Mouse (Mus musculus) heart, postnatal 4 days (tissue): ENCODE data around the gene Crim1. TPM values are rescaled to one million over a fixed set of nuclear protein-coding genes. Genes with fewer than 3 reads are reported as not detected.

Experiments
- DNase-seq: peaks from one replicate; pipeline ENCODE4 v3.0.0; 2021
- total RNA-seq, 2 experiments: library from RNA; stranded (reverse); gene quantifications; 2 replicates each; pipeline ENCODE4 v1.2.3; 2021

Crim1 gene
- total RNA-seq, 2 experiments from 2014 or later = 40.1 to 42.1 TPM

DNA sequence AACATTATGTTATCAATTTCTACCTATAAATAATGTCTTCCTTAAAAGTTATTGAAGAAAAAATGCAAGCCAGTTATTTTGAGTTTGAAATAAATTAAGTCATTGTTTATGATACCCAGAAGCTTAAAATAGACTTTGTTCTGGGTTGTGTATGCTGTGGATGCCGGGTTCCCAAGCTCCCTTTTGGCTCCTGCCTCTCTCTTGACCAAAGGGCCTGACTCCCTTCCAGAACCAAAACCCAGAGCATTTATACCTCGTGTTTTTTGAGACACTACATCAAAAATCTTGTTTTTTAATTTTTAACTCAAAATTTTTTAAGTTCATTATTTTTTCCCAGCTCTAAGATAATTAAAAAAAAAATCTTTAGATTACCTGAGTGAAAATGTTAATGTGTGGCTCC is 87.3 kb downstream of the Crim1 start:
- DNase-seq = no peak

- no peak for DNase-seq
Measured at GRCm38 (mm10) chr17:78290153-78290876, 90.3 kb downstream of the Crim1 start.

GRCm38 (mm10) chr17:78291030-78291429 is 91.0 kb downstream of the Crim1 start:
- no peak for DNase-seq

- no peak for DNase-seq
Measured at GRCm38 (mm10) chr17:78292301-78292700, 92.3 kb downstream of the Crim1 start.

DNA sequence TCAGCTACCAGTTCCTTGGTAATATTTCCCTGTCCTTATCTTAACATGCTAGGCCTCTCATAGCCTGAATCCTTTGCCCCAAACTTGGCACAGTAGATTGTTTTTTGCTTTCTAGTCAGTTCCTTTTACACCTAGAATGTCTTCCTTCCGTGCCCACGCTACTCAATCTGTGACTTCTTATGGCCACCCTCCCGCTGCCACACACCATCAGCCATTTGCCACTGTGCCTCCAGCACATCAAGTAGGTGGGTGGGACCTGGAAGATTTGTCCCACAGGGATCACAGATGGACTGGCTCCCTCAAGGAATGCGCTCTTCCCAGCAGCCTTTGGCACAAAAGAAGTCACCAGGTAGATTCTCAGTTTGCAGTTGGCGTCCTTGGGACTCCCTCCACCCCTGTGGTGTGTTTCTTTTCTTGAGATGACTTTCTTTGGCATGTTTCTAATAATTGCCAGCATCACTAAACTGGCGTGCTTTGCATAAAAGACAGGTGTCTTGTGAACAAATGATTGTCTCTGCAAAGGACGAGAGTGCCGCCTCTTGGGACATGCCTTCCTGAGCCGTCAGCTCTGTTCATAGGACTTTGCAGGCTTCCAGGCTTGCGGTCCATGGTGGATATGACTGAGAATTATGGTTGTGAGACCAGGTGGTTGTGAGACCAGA is 92.9 kb downstream of the Crim1 start:
- DNase-seq = no peak

DNA sequence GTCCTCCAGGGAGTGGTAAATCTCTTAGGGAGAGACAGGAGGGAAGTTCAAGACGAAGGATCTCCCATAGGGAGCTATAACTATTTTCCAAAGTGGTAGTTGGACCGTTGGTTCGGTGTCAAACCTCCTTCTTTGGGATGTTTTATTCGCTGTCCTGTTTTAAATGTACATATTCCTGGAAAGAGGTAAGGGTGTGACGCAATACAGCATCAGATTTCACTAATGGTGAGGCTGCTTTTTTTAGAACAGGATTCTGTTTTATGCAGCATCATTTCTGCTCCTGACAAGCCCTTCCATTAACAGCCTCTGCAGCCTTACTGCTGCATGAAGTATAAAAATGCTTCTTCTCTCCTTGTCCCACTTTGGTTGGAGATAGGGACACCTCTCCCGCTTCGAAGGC is 95.9 kb downstream of the Crim1 start:
- no peak for DNase-seq

DNA sequence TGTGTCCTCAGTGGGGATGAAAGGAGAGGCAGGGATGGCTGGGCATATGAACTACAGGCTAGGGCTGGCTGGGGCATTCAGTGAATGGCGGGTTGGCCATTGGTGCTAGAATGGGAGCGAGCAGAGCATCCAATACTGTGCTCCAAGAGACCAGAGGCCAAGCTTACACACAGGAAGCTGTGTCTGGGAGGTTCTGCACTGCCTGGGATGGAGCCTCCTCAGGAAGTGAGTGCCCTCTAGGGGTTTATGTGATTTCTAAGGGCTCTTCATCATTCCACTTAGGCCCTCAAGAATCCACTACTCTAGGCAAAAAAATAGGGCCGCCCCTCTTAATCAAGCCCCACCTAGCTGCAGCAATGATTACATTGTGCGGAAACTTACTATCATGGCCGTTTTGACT is 98.1 kb downstream of the Crim1 start:
- no peak for DNase-seq

- DNase-seq = peak; percentile 32
Measured at GRCm38 (mm10) chr17:78298967-78299540, 99.0 kb downstream of the Crim1 start.

DNA sequence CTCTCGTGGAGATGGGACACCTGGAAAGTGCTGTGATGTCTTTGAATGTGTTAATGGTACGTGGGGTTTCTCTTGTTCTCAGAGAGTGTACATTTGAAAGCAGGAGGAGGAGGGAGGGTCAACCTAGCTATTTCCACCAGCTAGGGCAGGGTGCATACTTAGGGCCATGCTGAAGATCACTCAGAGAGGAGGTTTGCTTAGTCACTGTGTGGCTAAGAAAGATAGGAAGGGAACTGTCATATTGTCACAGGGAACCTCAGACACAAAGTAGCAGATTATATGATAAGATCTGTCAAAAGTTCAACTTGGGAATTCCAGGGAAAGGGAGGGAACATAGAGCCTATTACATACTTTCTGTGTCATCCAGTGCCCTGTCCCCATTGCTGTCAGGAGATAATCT is 103.0 kb downstream of the Crim1 start:
- no peak for DNase-seq

DNA sequence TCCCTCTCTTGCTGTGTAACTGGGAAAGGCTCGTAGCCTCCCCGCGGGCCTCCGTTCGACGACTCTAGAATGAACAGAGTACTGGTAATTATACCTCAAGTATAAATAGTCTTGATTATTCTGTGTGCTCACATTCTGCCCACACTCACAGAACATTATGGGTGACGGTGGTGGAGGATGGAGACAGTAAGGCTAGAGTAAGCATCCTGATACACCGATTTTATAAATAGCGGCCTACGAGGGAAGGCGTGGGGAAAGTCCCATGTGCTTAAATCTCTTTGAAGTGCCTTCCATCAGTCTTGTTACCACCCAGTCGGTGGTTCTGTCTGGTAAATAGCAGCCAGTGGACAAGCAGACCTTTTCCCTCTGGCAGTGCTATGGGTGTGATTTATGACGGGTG is 104.0 kb downstream of the Crim1 start:
- no peak for DNase-seq

- no peak for DNase-seq
Measured at GRCm38 (mm10) chr17:78306434-78306833, 106.4 kb downstream of the Crim1 start.

DNA sequence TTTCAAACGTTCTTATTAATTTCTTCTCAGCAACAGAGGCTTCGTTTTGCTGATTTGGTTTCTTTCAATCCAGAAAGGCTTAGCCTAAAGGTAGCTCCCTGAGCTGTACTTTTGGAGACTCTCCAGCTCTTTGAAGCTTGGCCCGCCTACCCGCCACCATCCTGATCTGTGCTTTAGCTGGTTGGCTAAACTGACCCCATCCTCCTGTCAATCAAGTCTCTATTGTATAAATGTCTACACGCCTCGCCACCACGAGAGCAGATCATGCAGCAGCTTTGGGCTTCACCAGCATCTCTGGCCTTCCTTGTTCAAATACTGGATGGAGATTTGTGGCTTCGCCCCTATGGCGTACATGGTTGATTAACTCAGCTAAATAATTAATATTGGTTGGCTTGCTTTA is 108.2 kb downstream of the Crim1 start:
- no peak for DNase-seq

- DNase-seq = no peak
Measured at GRCm38 (mm10) chr17:78313006-78313405, 113.0 kb downstream of the Crim1 start.

GRCm38 (mm10) chr17:78313612-78314011 is 113.6 kb downstream of the Crim1 start:
- DNase-seq = no peak

GRCm38 (mm10) chr17:78315659-78316058 is 115.6 kb downstream of the Crim1 start:
- DNase-seq = no peak

GRCm38 (mm10) chr17:78317381-78317780 is 117.3 kb downstream of the Crim1 start:
- no peak for DNase-seq

DNA sequence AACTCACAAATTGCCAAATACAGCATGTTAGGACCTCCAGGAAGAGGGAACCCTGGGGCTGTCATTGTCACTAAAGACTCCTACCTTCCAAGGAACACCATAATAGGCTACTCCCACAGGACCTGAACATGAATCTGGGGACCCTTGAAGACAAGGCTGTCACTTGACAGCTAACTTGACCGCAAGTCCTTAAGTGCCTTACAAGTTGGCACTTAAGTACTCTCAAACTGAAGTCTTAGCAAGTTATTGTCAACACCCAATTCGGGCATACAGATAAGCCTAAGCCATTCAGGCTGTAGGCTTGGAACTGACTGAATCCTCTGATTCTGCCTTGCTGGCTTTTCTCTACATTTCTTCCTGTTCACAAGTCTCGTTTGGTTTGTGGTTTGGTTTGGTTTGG is 118.8 kb downstream of the Crim1 start:
- no peak for DNase-seq

GRCm38 (mm10) chr17:78321216-78321835 is 121.3 kb downstream of the Crim1 start:
- DNase-seq = no peak

DNA sequence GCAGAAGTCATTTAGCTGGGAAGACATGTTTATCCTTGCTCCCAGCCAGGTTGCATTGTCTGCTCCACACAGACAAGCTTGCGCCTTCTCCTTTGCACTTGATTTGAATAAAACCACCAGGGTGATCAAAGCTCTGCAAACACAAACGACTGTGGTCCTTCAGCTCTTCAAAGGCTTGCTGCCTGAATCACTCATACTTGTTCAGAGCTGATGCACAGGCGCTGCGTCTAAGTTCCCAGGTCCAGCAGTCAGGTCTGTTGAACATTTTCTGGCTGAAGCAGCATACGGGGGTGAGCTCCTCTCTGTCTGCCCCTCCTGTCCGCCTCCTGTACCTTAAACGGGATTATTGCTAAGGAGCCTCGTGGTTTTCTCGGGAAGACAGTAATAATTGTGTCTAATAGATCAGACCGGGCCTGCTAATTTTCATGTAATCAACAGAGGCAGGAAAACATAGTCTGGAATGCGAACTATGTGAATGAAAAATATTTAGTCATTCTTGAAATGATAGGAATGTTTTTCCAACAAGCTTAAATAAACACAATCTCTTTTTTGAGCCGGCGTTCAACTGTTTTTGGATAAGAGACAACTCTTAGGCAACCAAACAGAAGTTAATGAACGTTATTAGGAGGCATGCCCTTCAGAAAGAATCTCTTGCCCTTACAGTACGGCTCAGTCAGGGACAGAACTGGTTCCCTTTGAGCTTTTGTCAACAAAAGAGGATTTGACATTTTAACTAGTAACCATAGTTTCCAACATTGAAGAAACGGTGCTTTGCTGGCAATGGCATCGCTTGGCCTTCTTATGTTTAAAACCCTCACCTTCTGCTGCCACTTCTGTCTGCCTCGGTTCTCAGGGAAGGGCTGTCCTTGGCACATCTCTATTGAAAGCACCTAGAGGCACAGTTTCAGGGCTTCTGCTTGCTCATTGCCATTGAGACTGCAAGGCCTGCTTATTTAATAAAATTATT is 122.6 kb downstream of the Crim1 start:
- DNase-seq = no peak

GRCm38 (mm10) chr17:78325761-78326332 is 125.8 kb downstream of the Crim1 start:
- no peak for DNase-seq

DNA sequence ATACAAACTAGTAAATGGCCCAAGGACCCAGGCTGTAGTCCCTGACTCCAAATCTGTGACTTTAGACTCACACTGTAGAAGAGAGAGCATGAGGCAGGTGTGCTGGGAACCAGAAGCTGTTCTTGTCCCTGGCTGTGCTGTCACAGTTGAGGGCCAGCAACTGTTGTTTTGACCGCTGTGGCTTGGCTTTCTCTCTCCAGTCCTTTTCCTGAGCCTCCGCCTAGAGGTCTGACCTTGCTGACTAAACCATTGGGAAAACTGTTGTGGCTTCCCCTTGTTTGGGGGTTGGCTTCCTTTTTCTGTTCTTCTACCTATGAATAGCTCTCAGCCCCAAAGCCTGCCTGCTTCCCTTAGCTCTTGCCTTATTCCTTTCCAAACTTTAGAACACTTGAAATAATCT is 126.3 kb downstream of the Crim1 start:
- DNase-seq = no peak

- DNase-seq = no peak
Measured at GRCm38 (mm10) chr17:78327187-78327586, 127.1 kb downstream of the Crim1 start.
